Mouse (Mus musculus): Measurements from ENCODE around the gene Tmem69. TPM values are rescaled to one million over a fixed set of nuclear protein-coding genes. Genes with fewer than 3 reads are reported as not detected.
A peak's percentile ranks its signal among the peaks of the same experiment; 100 is the strongest.

Tmem69 gene
- polyA plus RNA-seq, 1 experiment from 2014 or later: 25.2 TPM

DNA sequence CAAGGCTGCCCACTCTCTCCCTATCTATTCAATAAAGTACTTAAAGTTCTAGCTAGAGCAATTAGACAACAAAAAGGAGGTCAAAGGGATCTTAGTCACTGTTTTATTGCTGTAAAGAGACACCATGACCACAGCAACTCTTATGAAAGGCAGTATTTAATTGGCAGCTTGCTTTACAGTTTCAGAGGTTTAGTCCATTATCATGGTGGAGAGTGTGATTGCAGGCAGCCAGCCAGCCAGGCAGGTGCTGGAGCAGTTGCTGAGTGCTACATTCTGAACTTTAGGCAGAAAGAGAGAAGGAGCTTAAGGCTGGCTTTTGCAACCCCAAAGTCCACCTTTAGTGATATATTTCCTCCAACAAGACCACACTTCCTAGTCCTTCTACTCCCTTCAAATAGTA is 19.4 kb downstream of the Tmem69 start:
- Histone ChIP-seq H3K4me1 (no peaks in the 10 kb centered on the region), H3K9me3 (replicated peaks) (no peaks in the 10 kb centered on the region), H3K9ac (no peak overlapping the region), H3K36me3 (peaks cover 9% of the 10 kb centered on the region; the same call in 1 of the 2 replicates), H3K27ac (no peak overlapping the region), H3K27me3 (no peaks in the 10 kb centered on the region), H3K4me3 (no peak overlapping the region), H3K4me2 (replicated peaks) (no peak overlapping the region)
- no peak for ATAC-seq (ENCODE audit: low FRiP score)

DNA sequence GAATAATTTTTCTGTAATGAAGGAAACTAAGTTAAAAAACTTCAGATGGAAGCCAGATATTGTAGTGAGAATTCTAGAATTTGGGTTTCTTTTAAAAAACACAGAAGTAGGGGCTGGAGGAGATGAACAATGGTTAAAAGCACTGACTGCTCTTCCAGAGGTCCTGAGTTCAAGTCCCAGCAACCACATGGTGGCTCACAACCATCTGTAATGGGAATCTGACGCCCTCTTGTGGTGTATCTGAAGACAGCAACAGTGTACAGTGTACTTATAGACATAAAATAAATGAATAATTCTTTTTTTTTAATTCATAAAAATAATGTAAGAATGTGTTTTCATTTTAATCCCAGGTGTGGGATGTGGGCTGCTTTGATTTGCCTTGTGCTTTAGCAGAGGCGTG is 24.6 kb downstream of the Tmem69 start:
- Histone ChIP-seq H3K9ac (no peak overlapping the region), H3K4me2 (replicated peaks) (no peak overlapping the region), H3K9me3 (replicated peaks) (no peaks in the 10 kb centered on the region), H3K4me3 (no peak overlapping the region), H3K36me3 (peaks cover 19% of the 10 kb centered on the region), H3K27ac (no peak overlapping the region), H3K4me1 (no peaks in the 10 kb centered on the region), H3K27me3 (no peaks in the 10 kb centered on the region)
- WGBS: 57% methylated on average over 2 of the region's 2 CpGs
- no peak for ATAC-seq (ENCODE audit: low FRiP score)

DNA sequence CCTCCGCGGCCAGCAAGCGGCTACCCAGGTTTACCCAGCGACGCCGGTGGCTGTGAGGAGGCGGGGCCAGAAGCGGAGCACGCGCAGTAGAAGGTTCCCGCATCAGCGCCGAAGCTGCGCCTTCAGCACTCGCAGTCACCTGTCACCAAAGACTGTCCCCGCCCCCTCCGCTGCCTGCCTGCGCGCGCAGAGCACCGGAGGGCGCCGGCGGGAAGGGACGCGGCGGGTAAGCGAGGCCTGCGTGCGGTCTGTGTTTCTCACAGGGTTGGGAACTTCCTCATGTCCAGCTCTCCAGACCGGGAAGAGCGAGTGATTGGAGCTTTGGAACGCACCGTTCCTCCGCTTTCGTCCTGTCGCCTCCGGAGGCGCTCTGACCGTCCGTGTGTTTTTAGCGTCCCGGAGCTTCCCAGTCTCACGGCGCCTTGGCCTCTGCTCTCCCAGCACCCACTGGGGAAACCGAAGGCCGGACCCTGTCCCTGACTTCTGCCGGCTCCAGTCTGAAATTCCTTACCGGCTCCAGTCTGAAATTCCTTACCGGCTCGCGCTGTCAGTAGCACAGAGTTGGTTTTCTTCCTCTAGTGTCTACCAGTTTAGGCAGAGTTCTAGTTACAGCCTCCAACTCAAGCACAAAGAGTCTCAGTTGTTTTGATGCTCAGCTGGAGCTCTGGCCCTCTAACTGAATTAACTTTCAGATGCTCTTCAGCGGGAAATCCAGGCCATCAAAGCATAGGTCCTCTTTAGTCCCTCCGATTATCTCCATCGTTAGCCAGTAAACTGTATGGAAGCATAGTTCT is 48.1 kb downstream of the Tmem69 start, which contains the start of gene Ipp:
Ipp (plus strand) TSS at position 125 of the 794 bp plus-strand sequence.
- peak; percentile 99 for ATAC-seq (ENCODE audit: low FRiP score)
- Histone ChIP-seq H3K9ac (peak within 1 kb of the TSS; percentile 75), H3K27ac (peak within 1 kb of the TSS; percentile 90), H3K4me3 (peak within 1 kb of the TSS; percentile 60), H3K4me2 (replicated peaks) (peak within 1 kb of the TSS; percentile 75), H3K9me3 (replicated peaks) (no peaks in the 10 kb centered on the region), H3K27me3 (no peaks in the 10 kb centered on the region), H3K36me3 (no peaks in the 10 kb centered on the region), H3K4me1 (peaks cover 11% of the 10 kb centered on the region)
- WGBS: under 1% methylated on average over 50 of the region's 55 CpGs

DNA sequence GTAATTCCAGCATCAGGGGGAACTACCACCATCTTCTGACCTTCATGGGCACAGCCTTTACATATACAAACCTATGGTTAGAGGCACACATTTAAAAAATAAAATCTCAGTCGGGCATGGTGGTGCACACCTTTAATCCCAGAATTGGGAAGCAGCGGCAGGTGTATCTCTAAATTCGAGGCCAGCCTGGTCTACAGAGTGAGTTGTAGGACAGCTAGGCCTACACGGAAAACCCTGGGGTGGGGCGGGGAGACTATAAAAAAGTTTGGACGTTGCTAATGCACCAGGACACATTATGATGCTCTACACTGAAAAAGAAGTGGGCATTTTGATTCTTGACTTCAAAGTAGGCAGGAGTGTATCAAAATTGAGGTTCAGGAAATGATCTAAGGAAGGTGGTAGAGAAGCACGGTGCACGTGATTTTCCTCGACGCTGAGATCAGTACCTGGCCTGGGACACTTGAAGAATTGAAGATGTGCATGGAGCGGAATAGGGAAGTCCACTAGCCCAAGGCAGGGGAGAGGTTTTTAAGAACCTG is 48.8 kb downstream of the Tmem69 start:
- Histone ChIP-seq H3K27ac (peak overlapping the region; percentile 90; the same call in 1 of the 2 replicates), H3K36me3 (no peaks in the 10 kb centered on the region), H3K4me1 (peaks cover 11% of the 10 kb centered on the region), H3K4me3 (peak overlapping the region; percentile 60), H3K27me3 (no peaks in the 10 kb centered on the region), H3K4me2 (replicated peaks) (peak overlapping the region; percentile 75), H3K9me3 (replicated peaks) (no peaks in the 10 kb centered on the region), H3K9ac (peak overlapping the region; percentile 75)
- 27% methylated on average over 11 of the region's 11 CpGs for WGBS
- peak; percentile 55 for ATAC-seq (ENCODE audit: low FRiP score)

Other genes starting within 250 kb of the Tmem69 start
- 42.1 and 43.2 TPM in 2 replicates for gene Mast2, start 91.8 kb downstream of the Tmem69 start, polyA plus RNA-seq (2016; fragmentation: Nextera tagmentation; extraction: Ambion mirVana)
- gene Ipp, start 48.4 kb downstream of the Tmem69 start, polyA plus RNA-seq (2016; fragmentation: Nextera tagmentation; extraction: Ambion mirVana): 15.4 and 15.6 TPM in 2 replicates
- gene Gpbp1l1, start 1.7 kb upstream of the Tmem69 start, polyA plus RNA-seq (2016; fragmentation: Nextera tagmentation; extraction: Ambion mirVana): 25.4 and 28.8 TPM in 2 replicates
- gene Ccdc17, start 40.7 kb upstream of the Tmem69 start, polyA plus RNA-seq (2016; fragmentation: Nextera tagmentation; extraction: Ambion mirVana): 3.8 and 4.8 TPM in 2 replicates
- gene Nasp, start 72.0 kb upstream of the Tmem69 start, polyA plus RNA-seq (2016; fragmentation: Nextera tagmentation; extraction: Ambion mirVana): 183 and 186 TPM in 2 replicates
- gene Akr1a1, start 95.7 kb upstream of the Tmem69 start, polyA plus RNA-seq (2016; fragmentation: Nextera tagmentation; extraction: Ambion mirVana): 566 and 569 TPM in 2 replicates
- 731 and 767 TPM in 2 replicates for gene Prdx1, start 129.6 kb upstream of the Tmem69 start, polyA plus RNA-seq (2016; fragmentation: Nextera tagmentation; extraction: Ambion mirVana)
- gene Mmachc, start 152.5 kb upstream of the Tmem69 start, polyA plus RNA-seq (2016; fragmentation: Nextera tagmentation; extraction: Ambion mirVana): 26.0 and 26.2 TPM in 2 replicates
- gene Ccdc163, start 152.6 kb upstream of the Tmem69 start, polyA plus RNA-seq (2016; fragmentation: Nextera tagmentation; extraction: Ambion mirVana): 22.4 and 23.6 TPM in 2 replicates
- gene Tesk2, start 165.0 kb upstream of the Tmem69 start, polyA plus RNA-seq (2016; fragmentation: Nextera tagmentation; extraction: Ambion mirVana): 6.9 and 7.4 TPM in 2 replicates

Measured in hindbrain, embryonic 12.5 days (tissue).